Mouse (Mus musculus): ENCODE data around the gene Coil.
"Not testable (repeated sequence)": the region's sequence is repeated elsewhere in the genome, so short reads cannot be mapped to it uniquely, and the experiment has no call there.

The Coil gene

DNA sequence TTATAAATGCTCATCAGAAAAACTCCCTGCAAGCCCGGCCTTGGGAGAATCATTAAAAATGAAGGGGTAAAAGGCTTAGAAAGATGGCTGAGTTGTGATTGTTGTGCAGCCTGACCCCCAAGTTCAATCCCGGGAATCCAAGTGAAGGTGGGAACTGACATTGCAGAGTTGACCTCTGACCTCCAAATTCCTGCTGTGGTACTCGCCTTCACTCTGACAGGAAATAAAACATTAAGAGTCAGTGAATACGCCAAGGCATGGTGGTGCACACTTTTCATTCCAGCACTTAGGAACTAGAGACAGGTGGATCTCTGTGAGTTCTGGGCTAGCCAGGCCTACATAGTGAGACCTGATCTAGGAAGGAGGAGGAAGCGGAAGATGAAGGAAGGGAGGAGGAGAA, 35.4 kb downstream of the Coil start:
- no peak for DNase-seq (ENCODE audit: low read depth)

DNA sequence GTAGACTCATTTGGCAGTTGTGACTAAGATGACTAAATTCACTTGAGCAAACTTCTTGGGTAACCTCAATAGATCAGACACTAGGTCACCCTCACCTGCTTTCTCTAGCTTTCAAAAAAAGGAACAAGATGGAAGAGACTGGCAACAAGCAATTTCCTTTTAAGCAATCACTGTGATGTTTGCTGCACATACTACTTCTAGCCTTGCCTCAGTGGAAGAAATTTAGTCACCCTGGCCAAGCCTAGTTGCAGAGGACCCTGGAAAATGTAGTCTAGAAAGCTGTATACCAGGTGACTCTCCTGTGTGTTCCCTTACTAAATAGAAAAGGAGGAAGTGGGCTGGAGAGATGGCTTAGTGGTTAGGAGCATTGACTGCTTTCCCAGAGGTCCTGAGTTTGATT, 36.4 kb downstream of the Coil start:
- DNase-seq (ENCODE audit: low read depth), result no peak

DNA sequence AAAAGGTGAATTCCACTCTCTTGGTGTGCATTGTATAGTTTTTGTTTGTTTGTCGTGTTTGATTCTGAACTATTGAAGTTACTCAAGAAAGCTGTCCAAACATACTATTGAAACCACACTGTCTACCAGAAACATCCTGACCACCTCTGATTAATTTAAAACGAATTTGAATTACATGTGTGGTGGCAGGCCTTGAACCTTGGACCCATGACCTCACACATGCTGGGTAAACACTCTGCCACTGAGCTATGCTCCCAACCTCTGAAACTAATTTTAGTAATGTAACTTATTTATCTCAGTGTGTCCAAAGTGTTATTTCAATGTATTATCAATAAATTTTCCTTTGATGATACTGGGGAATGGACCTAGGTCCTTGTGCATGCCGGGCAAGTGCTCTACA, 37.5 kb downstream of the Coil start:
- DNase-seq (ENCODE audit: low read depth), result no peak

DNA sequence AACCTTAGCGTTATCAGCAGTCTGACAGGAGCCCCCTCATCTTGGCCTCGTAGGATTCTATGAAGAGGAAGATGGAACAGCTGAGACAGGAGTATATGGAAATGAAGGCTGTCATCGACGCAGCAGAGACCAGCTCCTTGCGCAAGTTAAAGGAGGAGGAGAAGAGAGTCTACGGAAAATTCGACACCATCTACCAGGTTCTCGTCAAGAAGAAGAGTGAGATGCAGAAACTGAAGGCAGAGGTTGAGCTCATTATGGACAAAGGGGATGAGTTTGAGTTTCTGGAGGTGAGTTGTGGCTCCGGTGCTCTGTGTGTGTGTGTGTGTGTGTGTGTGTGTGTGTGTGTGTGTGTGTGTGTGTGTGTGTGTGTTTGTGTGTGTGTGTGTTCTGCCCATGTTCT, 39.0 kb downstream of the Coil start:
- DNase-seq (ENCODE audit: low read depth), result no peak

DNA sequence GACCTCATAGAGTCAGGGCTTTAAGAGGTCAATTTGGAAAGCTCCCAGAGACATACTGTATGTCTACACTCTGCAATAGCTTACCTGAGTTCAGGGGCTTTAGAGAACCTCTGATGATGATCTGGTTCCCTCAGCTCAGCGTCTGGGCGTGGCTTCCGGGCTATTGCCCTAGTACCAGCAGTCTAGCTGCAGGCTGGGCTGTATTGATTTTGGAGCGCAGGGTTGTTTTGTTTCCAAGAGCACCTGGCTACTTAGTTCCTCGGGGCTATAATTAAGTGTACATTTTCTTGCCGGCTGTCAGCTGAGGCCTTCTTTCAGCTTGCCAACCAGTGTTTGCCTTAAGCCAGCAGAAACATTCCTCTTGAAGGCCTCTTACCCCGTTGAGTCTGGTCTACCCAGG, 39.4 kb downstream of the Coil start:
- DNase-seq (ENCODE audit: low read depth), result no peak

DNA sequence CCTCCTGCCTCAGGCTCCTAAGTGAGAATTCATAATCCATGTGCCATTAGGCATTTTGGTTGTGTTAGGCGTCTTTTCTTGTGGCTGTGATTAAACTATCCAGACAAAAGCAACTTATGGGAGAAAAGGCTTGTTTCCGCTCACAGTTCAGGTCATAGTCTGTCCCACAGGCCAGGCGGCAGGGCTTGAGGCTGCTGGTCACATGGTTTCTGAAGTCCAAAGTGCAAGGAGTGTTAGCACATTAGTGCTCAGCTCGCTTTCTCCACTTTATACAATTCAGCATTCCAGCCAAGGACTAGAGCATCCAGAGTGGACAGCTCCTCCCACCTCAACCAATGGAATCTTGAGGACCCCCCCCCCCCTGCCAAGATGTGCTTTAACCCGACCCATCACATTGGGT, 42.2 kb downstream of the Coil start:
- DNase-seq (ENCODE audit: low read depth), result no peak

DNA sequence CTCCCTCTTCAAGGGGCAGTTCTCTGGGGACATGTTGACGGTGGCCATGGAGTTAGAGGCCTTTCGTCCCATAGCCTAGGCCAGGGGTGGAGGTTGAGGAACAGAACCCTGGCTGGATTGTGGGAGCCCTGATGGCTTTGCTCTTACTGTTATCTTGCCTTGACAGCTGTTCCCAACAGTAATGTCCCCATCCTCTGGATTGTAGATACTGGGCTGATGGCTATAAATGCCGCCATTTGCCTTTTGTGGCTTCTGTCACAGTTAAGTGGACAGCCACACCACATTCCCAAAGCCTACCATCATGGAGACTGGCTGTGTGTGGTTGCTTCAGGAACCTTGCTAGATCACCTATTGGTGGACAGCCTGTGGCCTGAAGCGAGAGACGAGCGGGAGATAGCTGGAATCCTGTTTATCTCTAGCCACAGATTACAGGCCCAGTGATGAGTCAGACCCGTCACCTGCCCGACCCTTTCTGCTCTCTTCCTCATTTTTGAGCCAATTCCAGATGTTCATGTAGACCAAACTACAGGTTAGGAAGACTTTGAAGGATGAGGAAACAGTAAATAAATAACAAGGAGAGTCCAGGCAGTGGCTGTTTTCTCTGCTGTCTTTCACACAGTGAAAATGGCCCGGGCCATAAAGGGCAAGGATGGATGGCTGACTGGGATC, 47.6 kb downstream of the Coil start:
- DNase-seq (ENCODE audit: low read depth), result no peak

DNA sequence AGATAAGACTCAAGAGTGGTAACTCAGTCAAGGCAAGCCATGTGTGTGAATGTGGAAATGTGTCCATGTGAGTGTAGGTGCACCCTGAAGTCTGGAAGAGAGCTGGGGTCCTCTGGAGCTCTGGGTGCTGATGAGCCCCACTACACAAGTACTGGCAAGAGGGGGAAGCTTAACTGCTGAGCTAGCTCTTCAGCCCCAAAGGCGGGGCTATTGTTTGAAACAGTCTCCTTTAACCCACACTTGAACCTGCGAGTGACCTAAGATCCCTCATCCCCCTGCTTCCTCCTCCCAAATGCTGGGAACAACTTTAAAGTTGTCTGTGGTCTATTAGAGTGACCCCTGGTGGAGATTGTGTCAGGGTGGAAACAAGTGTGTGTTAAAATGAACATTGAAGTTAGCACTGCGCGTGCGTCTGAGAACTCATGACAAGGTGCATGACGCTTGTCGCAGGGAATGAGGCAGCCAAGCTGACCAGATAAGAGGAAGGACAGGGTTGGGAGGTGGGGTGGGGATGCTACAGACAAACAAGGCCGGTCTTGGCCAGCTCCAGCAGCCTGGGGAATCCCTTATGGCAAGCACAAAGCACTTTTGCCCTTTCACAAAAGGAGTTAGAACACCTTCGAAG, 50.7 kb downstream of the Coil start:
- peak; percentile 31 for DNase-seq (ENCODE audit: low read depth)

DNA sequence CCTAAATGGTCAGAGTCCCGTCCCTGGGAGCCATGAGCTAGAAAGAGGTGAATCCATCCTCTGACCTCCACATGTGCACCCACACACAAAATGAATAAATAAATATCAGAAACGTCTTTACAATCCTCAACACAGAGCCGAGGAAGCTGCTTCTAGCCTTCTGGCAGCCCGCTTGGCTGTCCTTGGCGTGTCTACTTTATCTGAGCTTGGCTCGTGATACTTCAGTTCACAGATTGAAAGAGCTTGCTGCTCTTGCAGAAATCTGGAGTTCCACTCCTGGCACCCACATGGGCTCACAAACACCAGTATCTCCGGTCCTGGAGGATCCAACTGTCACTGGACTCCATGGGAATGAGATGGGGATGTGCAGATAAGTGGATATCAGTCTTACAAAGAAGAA, 51.6 kb downstream of the Coil start:
- no peak for DNase-seq (ENCODE audit: low read depth)

DNA sequence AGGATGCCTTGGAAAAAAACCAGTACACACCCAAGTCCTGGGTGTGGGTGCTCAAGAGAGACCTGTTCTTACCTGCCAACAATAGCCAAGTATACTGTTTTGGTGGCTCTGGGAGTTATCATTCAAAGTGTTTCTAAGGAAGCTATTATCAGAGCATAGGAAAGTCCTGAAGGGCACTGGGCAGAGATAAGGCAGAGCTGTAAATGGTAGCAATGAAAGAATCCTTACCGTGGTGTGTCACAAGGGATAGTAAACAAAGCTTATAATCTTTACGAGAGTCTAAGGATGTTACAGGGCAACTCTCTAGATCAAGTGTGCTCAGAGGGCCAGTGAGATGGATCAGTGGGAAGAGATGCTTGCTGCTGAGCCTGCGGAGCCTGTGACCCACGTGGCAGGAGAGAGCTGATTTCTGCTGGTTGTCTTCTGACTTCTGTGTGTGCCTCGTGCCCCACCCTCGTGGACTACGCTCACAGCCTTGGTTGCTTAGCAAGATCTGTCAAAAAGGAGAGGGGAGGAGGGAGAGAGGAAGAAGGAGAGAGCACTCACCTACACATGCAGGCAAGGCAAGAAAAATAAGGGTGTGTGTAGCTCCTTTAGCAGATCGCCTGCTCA, 52.2 kb downstream of the Coil start:
- no peak for DNase-seq (ENCODE audit: low read depth)

DNA sequence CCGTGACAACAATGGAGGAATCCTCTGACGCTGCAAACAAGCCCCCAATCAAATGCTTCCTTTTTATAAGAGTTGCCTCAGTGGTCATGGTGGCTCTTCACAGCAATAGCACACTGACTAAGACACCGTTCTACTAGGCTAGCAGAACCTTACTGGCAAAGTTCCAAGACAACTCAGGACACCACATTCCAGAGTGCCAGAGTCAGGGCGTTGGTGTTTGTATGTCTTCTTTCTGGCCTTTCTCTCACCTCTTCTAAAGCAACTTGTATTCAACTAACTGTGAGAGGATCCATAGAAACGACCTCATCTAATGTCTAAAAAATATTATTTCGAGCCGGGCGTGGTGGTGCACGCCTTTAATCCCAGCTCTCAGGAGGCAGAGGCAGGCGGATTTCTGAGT, 53.4 kb downstream of the Coil start:
- DNase-seq (ENCODE audit: low read depth), result peak; percentile 40

DNA sequence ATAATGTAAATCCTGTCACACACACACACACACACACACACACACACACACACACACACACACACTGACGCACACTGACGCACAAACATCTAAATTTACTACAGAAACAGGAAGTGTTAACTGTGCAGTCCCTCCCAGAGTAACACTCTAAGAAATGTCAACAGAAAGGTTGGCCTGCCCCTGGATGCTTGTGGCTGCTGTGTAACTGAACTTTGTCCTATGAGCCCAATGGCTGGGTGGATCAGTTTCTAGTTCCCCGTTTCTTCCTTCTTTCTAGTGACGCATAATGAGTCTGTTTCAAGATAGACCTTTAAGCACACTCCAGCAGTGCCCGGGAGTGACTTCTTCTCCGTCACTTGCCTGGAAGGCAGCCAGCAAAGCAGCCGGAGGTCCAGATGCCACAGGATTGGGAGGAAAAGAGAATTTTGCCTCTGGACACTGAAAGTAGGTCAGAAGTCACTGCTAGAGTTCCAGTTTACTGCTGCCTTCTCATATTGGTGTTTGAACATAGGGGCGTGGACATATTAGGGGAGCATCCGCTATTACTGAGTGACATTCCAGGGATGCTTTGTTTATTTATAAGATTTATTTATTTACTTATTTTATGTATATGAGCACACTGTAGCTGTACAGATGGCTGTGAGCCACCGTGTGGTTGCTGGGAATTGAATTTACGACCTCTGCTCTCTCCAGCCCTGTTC, 54.3 kb downstream of the Coil start:
- DNase-seq (ENCODE audit: low read depth), result peak; percentile 80

DNA sequence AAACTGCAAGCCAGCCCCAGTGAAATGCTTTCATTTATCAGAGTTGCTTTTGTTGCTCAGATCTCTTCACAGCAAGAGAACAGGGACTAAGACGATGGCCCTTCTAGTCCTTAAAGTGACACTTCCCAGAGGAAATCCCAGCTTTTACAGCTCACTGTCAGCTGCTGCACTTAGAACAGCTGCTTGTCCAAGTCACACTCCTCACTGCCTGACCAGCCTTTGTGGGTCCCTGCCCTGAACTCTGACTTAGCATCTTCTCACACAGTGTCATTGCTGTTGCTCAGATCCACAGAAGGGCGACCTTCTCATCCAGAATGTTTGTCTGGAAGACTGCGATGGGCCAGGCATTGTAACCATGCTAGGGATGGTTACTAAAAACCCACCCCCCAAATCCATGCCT, 55.6 kb downstream of the Coil start:
- DNase-seq (ENCODE audit: low read depth), result no peak

DNA sequence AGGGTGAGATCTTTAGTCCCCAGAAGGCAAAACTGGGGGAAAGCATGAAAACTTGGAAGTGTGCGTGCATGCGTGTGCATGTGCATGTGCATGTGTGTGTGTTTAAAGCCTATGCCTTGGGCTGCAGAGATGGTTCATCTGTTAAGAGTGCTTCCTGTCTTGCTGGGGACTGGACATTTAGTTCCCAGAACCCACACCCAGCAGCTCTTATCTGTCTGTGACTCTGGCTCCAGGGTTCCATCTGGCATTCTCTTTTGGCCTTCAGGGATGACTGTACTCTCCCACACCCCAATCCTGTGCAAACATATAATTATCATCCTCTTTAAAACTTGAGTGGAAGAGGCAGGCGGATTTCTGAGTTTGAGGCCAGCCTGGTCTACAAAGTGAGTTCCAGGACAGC, 56.1 kb downstream of the Coil start:
- DNase-seq (ENCODE audit: low read depth), result no peak

DNA sequence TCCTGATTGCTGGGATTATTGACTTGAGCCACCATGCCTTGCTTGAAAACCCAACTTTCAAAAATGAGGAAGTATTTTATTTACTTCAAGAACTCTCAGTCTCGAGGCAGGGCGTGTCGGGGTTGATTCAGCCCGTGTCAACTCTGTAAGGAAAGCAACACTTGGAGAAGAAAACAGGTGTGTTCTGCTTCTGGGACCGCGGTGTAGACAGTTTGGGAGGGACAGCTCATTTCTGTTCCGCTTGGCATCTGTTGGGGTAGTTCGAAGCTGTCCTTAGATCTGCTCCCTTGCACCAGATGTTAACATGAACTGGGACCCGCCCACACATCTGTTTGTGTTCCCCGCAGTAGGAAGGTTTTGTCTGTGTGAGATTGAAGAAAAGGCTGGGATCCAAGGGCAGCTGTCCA, 57.9 kb downstream of the Coil start:
- no peak for DNase-seq (ENCODE audit: low read depth)

DNA sequence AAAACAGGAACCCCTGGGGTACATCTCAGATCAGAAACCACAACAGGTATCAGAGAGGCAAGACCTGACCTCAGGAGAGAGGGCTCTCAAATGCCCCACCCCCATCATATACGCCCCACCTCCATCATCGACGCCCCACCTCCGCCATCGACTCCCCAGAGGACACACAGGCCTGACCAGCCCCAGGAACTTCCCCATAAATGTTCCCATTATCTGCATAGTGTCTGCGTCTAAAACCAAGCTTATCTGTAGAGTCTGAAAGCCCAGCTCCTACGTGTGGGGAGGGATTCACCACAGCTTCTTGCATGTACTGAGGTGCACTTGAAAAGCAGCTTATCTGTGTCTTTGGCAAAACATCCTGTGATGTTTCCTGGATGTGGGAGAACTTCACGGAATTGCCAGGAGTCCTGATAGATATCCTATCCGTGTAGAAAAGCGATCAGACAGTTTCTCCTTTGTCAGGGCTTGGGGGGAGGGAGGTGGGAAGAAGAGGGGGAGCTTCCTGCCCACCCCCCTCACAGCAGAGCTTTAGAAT, 58.9 kb downstream of the Coil start:
- DNase-seq (ENCODE audit: low read depth), result no peak

DNA sequence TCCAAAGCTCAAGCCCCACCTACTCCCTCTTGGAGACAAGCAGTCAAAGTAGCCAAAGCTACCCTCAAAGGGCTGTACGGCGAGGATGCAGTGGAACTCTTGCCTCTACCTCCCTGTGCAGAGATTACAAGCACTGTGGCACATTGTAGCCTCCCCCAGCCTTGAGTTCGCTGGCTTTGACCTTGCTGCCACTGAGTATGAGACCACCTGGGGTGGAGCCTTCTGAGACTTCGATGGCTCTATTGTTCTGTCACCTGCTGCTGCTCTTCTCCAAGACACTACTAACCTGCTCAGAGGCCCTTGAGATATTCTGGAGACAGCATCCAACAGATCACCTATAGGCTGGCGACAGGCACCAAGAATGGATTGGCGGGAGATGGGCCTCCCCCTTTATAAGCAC, 60.5 kb downstream of the Coil start:
- no peak for DNase-seq (ENCODE audit: low read depth)

DNA sequence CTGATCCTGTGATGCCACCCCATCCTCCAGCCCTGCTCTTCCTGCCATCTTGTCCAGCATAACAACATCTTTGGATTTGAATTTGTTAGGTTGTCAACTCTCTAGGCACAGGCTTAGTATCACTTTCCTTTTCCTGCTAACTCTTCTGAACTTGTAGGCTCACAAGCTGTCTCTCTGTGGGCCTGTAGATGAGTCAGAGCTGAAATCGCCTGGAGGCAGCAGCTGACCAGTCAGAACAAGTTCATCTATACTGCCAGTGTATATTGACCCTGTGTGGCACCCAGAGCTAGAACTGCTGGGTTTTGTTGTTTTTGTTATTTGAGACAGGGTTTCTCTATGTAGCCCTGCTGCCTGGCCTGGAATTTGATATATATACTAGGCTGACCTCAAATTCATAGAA, 61.1 kb downstream of the Coil start:
- peak; percentile 87 for DNase-seq (ENCODE audit: low read depth)

DNA sequence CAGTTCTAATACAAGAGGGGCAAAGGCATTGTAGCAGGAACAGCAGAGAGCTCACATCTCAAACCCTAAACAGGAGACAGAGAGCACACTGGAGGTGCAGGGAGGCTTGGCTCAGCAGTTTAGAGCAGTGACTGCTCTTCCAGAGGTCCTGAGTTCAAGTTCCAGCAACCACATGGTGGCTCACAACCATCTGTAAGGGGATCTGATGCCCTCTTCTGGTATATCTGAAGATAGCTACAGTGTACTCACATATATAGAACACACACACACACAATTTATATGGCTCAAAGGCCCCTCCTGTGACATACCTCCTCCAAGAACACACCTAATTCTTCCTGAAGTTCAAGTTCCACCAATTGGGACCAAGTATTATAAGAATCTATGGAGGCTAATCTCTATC, 64.5 kb downstream of the Coil start:
- no peak for DNase-seq (ENCODE audit: low read depth)

DNA sequence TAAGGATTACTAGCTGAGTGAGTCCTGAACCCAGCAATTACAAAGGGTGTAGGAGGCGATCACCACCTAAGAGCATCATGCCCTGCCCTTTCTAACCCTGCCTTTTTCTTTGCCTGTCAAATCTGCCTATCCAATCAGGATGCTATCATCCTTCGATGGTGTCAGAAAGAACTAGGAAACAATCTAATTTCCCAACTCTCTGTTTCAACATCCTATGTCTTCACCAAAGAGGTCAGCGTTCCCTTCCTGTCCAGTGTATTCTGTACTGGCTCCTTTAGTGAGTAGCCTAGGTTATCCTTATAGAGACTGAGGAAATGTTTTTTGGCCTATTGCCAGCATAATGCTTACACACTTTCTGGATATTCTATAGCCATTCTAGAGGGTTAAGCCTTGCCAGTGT, 65.5 kb downstream of the Coil start:
- no peak for DNase-seq (ENCODE audit: low read depth)

DNA sequence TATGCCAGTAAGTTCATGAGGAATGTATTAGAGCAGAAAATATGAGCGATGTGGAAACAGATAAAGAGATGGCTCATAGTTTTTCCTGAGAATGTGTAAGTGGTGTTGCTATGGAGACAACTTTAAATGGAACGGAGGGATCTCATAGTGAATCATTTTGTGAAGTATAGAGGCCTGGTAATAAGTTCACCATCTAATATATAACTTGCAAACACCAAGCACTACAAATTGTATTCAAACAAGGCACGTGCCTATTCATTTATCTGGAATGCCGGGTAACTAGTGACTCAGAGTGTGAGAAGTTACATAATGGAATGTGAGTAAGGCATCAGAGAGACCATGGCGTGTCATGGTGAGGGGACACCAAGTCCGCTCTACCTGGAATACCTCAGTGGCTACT, 68.4 kb downstream of the Coil start:
- DNase-seq (ENCODE audit: low read depth), result peak; percentile 53

DNA sequence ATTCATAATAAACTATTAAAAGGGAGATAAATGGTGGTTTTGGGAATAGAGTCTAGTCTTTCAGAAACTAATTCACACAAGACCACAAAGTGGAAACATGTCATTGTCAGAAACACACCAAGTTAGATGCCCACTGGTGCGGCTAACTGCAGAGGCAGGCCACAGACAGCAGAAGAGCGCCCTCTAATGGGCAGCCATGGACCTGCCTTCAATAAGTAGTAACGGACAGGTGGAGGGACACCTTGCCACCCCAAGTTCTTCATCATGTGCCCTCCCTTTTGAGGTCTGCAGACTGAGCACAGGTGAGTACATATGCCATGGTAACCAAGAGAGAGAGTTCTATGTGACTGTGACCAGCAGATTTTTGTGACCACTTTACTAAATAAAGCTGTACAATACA, 69.3 kb downstream of the Coil start:
- DNase-seq (ENCODE audit: low read depth), result peak; percentile 73

DNA sequence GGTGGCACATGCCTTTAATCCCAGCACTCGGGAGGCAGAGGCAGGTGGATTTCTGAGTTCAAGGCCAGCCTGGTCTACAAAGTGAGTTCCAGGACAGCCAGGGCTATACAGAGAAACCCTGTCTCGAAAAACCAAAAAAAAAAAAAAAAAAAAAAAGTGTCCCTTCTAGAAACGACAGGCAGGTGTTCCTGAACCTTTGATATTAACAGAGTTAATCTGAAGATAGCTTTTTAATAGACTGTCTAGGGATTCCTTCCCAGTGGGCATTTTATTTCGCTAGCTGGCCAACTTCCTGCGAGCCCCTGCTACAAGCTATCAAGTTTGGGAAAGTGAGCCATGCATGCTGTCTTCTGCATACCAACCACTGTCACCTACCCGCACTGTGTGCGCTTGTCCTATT, 71.0 kb downstream of the Coil start:
- DNase-seq (ENCODE audit: low read depth), result not testable (repeated sequence)
